Mouse (Mus musculus) kidney, embryonic 15.5 days (tissue): Measurements from ENCODE around the gene Gsg1. TPM values are rescaled to one million over a fixed set of nuclear protein-coding genes. Genes with fewer than 3 reads are reported as not detected.

ENCODE experiments used
- ATAC-seq: fragments of 200-750 bp; cut with Nextera tagmentation; replicated peaks from 2 replicates; pipeline ENCODE4 v1.8.0; 2017; ENCODE audit warnings: moderate TSS enrichment; ENCODE audit not compliant: low FRiP score
- H3K27ac ChIP-seq: fragments of 300-500 bp; sonication (generic); 2 replicates; pipeline ENCODE4 v1.5.1; 2015; ENCODE audit warnings: mild to moderate bottlenecking, inconsistent platforms
- H3K27me3 ChIP-seq: fragments of 300-500 bp; sonication (generic); 2 replicates; pipeline ENCODE4 v1.6.1; 2015; ENCODE audit warnings: inconsistent platforms
- H3K36me3 ChIP-seq: fragments of 300-500 bp; sonication (generic); 2 replicates; pipeline ENCODE4 v1.6.1; 2015; ENCODE audit warnings: inconsistent platforms
- H3K4me1 ChIP-seq: fragments of 300-500 bp; sonication (generic); 2 replicates; pipeline ENCODE4 v1.6.1; 2015; ENCODE audit warnings: inconsistent platforms
- H3K4me2 ChIP-seq: fragments of 300-500 bp; sonication (generic); 2 replicates; pipeline ENCODE4 v1.6.1; 2015; ENCODE audit warnings: moderate library complexity, mild to moderate bottlenecking, inconsistent platforms
- H3K4me3 ChIP-seq: fragments of 300-500 bp; sonication (generic); replicated peaks from 2 replicates; pipeline ENCODE4 v1.5.1; 2015; ENCODE audit warnings: mild to moderate bottlenecking, inconsistent platforms
- H3K9ac ChIP-seq: fragments of 300-500 bp; sonication (generic); 2 replicates; pipeline ENCODE4 v1.6.1; 2015; ENCODE audit warnings: mild to moderate bottlenecking, inconsistent platforms
- H3K9me3 ChIP-seq: fragments of 300-500 bp; sonication (generic); replicated peaks from 2 replicates; pipeline ENCODE4 v1.6.1; 2016; ENCODE audit warnings: inconsistent platforms
- WGBS: fragments of 180-500 bp; shearing (Covaris S2); methylation state at CpG from one replicate; pipeline ENCODE4 v1.1.7; 2015; ENCODE audit warnings: mixed read lengths; 5-methylcytosine and 5-hydroxymethylcytosine counted together
- polyA plus RNA-seq: library from polyadenylated mRNA; unstranded; fragments of >200 nt; fragmentation: Nextera tagmentation; extraction: Ambion mirVana; gene quantifications from 2 replicates; pipeline ENCODE4 v1.2.1, GENCODE M21; 2015

Gene Gsg1
- polyA plus RNA-seq, 1 experiment from 2014 or later: 0.71 TPM

DNA sequence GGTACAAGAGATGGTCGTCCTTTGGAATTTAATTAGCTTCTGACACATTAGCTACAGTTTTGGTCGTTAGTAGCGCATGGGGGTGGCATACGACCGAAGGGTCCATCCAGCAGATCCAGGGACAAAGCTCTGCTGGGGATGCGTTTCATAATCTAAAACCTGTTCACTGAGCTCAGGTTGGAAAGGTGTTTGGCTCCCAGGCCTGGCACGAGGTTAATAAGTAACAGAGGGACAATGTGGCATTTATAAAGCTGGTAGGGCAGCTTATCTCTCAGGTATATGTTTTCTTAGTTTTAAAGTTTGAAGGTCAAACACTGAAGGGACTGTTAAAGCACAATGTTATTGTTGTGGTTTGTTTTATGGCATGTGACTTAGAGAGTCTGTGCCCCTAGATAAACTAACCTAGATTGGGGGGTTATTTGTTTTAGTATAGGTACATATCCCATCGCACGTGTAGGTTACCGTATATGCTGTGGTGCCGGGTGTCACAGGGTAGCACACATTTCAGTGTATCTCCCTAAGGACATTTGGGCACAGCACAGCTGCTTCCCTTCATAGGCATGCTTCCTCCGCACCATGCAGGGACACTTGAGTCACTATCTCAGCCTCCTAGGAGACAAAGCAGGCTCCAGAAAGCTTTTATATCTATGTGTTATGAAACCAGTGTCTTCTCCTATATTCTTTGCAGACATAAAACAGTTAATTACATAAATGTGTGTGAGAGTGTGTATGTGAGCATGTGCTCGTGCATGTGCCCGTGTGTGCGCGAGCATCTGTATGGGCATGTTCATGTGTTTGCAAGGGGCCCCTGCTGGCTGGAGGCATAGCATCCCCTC lies 53.8 kb downstream of the Gsg1 start:
- H3K27me3 ChIP-seq: no peaks in the 10 kb centered on the region
- H3K36me3 ChIP-seq: no peaks in the 10 kb centered on the region
- 70% methylated on average over 16 of the region's 16 CpGs for WGBS
- H3K4me1 ChIP-seq: peaks cover 27% of the 10 kb centered on the region
- no peaks in the 10 kb centered on the region for H3K9me3 ChIP-seq
- peak overlapping the region; percentile 63 for H3K27ac ChIP-seq
- H3K4me3 ChIP-seq: no peak overlapping the region
- H3K4me2 ChIP-seq: peak overlapping the region; percentile 10; the same call in 1 of the 2 replicates
- no peak for ATAC-seq
- no peak overlapping the region for H3K9ac ChIP-seq

DNA sequence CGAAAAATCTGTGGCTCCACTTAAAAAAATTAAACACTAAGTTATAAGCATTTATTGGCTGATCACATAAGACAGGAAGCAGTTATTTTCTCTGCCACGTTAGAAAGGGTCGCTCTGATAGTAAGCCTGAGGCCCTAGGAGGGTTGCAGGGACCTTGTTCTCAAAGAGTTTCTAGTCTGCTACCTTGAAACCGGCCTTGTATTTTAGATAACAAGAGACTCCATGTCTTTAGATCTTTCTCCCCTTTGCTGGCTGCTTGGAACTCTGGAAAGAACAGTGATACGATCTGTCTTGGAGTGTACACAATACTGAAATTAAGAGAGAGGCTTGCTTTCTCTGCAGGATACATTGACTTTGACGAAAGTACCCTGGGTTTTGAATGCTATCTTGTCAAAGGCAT lies 55.4 kb downstream of the Gsg1 start:
- WGBS: 49% methylated on average over 6 of the region's 6 CpGs
- no peaks in the 10 kb centered on the region for H3K36me3 ChIP-seq
- peak overlapping the region; percentile 86 for H3K27ac ChIP-seq
- H3K27me3 ChIP-seq: no peaks in the 10 kb centered on the region
- peak overlapping the region; percentile 85 for H3K9ac ChIP-seq
- no peaks in the 10 kb centered on the region for H3K9me3 ChIP-seq
- no peak for ATAC-seq
- peak overlapping the region; percentile 90 for H3K4me3 ChIP-seq
- peaks cover 29% of the 10 kb centered on the region for H3K4me1 ChIP-seq
- peak overlapping the region; percentile 96 for H3K4me2 ChIP-seq

DNA sequence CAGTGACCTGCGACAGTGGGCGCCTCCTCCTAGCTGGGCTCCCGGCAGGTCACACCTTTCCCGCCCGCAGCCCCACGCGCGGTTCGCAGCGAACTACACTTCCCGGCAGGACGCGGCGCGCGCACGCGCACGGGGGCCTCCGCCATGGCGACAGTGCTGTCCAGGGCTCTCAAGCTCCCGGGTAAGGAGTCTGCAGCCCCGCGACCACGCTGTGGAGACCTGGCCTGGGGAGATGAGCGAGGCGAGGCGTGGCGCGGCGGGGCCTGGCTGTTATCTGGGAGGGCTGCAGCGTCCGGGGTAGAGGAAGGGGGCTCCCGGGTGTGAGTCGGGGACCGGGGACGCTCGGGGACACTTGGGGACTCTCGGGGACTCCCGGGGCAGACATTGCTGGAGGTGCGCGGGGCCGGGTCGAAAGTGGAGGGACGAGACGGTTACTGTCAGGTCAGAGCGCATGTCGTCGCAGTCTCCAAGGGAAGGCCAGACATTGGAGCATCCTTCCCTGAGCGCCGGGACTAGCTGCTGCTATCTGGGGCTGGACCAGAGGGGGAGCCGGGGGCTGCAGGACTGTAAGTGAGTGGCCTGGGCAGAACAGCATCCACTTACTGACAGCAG lies 56.1 kb downstream of the Gsg1 start, which contains the start of the genes Fam234b and Hebp1:
Gene Fam234b (plus strand): TSS at position 57 of the 612 bp plus-strand sequence.
Gene Hebp1 (minus strand): TSS at position 102 of the 612 bp plus-strand sequence.
- WGBS: under 1% methylated on average over 52 of the region's 52 CpGs
- no peaks in the 10 kb centered on the region for H3K9me3 ChIP-seq
- H3K4me3 ChIP-seq: peak within 1 kb of the TSS; percentile 90
- ATAC-seq: peak; percentile 90
- no peaks in the 10 kb centered on the region for H3K27me3 ChIP-seq
- H3K36me3 ChIP-seq: no peaks in the 10 kb centered on the region
- peak within 1 kb of the TSS; percentile 85 for H3K9ac ChIP-seq
- peak within 1 kb of the TSS; percentile 86 for H3K27ac ChIP-seq
- H3K4me1 ChIP-seq: peaks cover 29% of the 10 kb centered on the region
- H3K4me2 ChIP-seq: peak within 1 kb of the TSS; percentile 96

DNA sequence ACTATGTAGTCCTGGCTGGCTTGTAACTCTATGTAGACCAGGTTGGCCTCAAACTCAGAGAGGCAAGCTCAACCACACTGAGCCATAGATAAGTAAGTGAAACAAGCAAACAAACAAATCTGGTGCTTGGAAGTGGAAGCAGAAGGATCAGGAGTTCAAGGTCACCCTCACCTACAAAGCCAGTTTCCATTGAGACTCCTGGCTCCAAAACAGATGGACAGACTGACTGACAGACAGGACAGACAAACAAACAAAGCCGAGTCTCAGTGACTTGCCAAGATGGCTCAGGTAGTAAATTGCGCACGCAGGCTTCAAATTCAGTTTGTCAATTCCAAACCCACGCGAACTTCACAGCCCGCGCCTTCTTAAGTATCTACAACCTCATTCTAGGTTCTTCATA lies 56.7 kb downstream of the Gsg1 start:
- no peaks in the 10 kb centered on the region for H3K27me3 ChIP-seq
- H3K9ac ChIP-seq: peak overlapping the region; percentile 85
- H3K4me2 ChIP-seq: peak overlapping the region; percentile 96
- H3K4me3 ChIP-seq: peak overlapping the region; percentile 90
- H3K4me1 ChIP-seq: peaks cover 29% of the 10 kb centered on the region
- no peaks in the 10 kb centered on the region for H3K36me3 ChIP-seq
- peak overlapping the region; percentile 86 for H3K27ac ChIP-seq
- no peaks in the 10 kb centered on the region for H3K9me3 ChIP-seq
- 22% methylated on average over 7 of the region's 7 CpGs for WGBS
- no peak for ATAC-seq

DNA sequence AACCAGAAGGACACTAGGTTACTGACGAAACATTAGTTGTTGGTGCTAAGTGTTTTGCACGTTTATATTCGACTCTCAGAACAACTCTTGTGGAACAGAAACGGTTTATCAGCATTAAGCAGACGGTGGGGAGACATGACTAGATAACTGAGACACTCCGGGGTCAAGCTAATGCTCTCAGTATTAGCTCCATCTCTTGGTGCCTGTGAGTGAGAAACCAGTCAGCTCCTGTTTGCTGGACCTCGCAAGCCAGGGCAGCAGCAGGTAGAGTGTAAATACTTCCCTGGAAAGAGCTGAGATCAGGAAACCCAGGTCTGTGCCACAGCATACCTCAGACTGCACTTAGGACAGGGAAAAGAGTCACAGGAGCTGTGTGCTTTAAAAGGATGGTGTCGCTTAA lies 57.4 kb downstream of the Gsg1 start:
- Histone ChIP-seq H3K9me3 (no peaks in the 10 kb centered on the region), H3K4me1 (peaks cover 29% of the 10 kb centered on the region), H3K4me3 (no peak overlapping the region), H3K36me3 (no peaks in the 10 kb centered on the region), H3K27me3 (no peaks in the 10 kb centered on the region), H3K27ac (peak overlapping the region; percentile 41; the same call in 1 of the 2 replicates), H3K4me2 (peak overlapping the region; percentile 96; the same call in 1 of the 2 replicates), H3K9ac (no peak overlapping the region)
- WGBS: 63% methylated on average over 8 of the region's 8 CpGs
- ATAC-seq: no peak; the same call in 1 of the 2 replicates

DNA sequence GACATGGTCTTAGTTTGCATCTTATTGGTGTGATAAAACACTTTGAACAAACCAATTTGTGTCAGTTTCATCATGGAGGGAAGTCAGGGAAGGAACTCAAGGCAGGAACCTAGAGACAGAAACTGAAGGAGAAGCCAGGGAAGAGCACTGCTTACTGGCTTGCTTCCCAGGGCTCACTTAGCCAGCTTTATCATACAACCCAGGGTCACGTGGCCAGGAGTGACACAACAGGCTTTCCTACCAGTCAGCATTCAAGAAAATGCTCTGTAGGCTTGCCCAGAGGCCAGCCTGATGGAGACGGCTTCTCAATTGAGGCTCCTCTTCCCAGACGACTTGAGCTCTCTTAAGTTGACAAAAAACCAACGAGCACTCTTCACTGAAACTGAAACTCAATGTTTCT lies 59.2 kb downstream of the Gsg1 start:
- no peak overlapping the region for H3K27ac ChIP-seq
- H3K4me1 ChIP-seq: peaks cover 21% of the 10 kb centered on the region
- no peaks in the 10 kb centered on the region for H3K9me3 ChIP-seq
- no peak for ATAC-seq
- no peak overlapping the region for H3K4me3 ChIP-seq
- H3K27me3 ChIP-seq: no peaks in the 10 kb centered on the region
- no peak overlapping the region for H3K4me2 ChIP-seq
- no peak overlapping the region for H3K9ac ChIP-seq
- 82% methylated on average over 4 of the region's 4 CpGs for WGBS
- no peaks in the 10 kb centered on the region for H3K36me3 ChIP-seq

DNA sequence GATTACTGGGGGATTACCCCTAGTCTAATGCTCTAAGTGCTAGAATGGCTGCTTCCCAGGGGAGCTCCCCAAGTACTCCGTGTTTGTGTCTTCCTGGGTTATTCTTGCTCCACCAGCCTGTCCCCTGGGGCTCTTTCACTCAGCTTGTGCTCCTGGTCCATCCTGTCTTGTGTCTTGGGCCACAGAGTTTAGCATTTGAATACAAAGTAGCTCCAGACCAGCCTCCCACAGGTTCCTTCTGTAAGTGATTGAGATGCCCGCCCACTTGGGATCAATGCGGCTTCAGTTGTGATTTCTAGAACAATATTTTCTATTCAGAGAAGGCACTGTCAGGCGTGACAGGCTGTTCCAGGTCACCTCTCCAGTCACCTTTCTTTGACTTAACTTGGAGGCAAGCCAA lies 60.4 kb downstream of the Gsg1 start:
- Histone ChIP-seq H3K4me2 (no peak overlapping the region), H3K27ac (no peak overlapping the region)

DNA sequence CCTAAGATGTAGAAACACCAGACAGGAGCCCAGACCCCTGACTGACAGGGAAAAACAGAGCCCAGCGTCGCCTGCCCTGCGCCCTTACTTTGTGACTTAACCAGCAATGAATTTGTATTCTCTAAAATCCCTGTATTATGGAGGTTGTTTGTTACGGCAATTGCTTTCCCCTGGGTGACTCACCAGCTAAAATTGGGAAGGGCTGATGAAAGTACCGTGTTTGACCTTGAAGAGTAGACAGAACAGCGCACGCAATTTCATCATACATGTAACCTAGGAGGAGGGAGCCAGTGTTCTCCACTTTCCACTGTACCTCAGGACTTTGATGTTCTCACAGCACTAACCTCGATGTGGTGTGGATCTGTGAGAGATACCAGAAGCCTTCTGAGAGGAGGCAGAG lies 61.2 kb downstream of the Gsg1 start:
- ATAC-seq: no peak
- peaks cover 13% of the 10 kb centered on the region for H3K4me1 ChIP-seq
- WGBS: 83% methylated on average over 8 of the region's 8 CpGs

More for the DNA sequence above, 60.4 kb downstream of the Gsg1 start:
- no peaks in the 10 kb centered on the region for H3K27me3 ChIP-seq
- ATAC-seq: no peak
- no peak overlapping the region for H3K4me3 ChIP-seq
- WGBS: 31% methylated on average over 4 of the region's 4 CpGs
- H3K36me3 ChIP-seq: no peaks in the 10 kb centered on the region
- peaks cover 17% of the 10 kb centered on the region for H3K4me1 ChIP-seq
- no peaks in the 10 kb centered on the region for H3K9me3 ChIP-seq
- no peak overlapping the region for H3K9ac ChIP-seq

DNA sequence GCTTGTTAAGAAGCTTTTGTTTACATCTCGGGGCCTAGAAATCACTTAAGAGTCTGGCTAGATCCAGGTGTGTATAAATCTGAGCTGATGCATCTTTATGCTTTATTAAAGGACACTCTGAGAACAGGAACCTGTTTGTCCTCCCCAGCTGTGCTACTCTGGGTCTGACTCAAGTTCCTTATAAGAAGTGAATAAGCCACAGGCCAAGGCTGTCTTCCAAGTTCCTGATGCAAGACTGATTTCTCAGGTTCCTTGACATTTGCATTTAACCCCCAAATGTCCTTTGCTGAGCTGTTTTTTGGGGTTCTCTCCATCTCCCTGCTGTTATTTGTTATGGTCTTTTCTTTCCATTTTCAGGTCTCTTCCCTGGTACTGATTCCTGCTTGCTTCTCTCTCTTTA lies 62.2 kb downstream of the Gsg1 start:
- H3K4me1 ChIP-seq: peaks cover 12% of the 10 kb centered on the region; the same call in 1 of the 2 replicates
- no peak overlapping the region for H3K4me2 ChIP-seq
- no peak for ATAC-seq
- H3K4me3 ChIP-seq: no peak overlapping the region
- H3K36me3 ChIP-seq: no peaks in the 10 kb centered on the region
- no peaks in the 10 kb centered on the region for H3K27me3 ChIP-seq
- 81% methylated on average over 1 of the region's 1 CpGs for WGBS
- H3K9ac ChIP-seq: no peak overlapping the region
- no peaks in the 10 kb centered on the region for H3K9me3 ChIP-seq
- H3K27ac ChIP-seq: no peak overlapping the region

More for the DNA sequence above, 61.2 kb downstream of the Gsg1 start:
- Histone ChIP-seq H3K4me2 (no peak overlapping the region), H3K36me3 (no peaks in the 10 kb centered on the region), H3K27me3 (no peaks in the 10 kb centered on the region), H3K27ac (no peak overlapping the region), H3K9ac (no peak overlapping the region), H3K9me3 (no peaks in the 10 kb centered on the region), H3K4me3 (no peak overlapping the region)

DNA sequence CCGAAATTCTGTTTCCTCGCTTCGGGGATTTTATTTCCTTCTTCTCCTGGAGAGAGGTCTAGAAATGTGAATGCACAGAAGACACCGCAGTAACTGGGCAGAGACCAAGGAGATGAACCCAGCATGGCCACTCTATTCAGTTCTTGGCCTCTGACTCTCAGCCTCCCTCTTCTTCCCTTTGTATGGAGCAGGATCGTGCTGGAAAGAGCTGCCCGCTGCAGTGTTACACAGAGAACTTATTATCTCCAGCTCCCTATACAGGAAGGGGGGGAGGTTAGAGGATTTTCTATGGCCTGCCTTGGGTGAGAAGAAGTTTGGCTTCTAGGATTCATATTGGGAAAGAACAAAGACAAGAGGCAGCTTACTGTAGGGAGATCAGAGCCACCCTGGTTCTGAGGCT lies 64.0 kb downstream of the Gsg1 start:
- H3K9me3 ChIP-seq: no peaks in the 10 kb centered on the region
- 61% methylated on average over 6 of the region's 6 CpGs for WGBS
- peaks cover 10% of the 10 kb centered on the region; the same call in 1 of the 2 replicates for H3K4me1 ChIP-seq
- no peaks in the 10 kb centered on the region for H3K36me3 ChIP-seq
- no peak overlapping the region for H3K4me3 ChIP-seq
- H3K27ac ChIP-seq: no peak overlapping the region
- H3K4me2 ChIP-seq: no peak overlapping the region
- no peaks in the 10 kb centered on the region for H3K27me3 ChIP-seq
- H3K9ac ChIP-seq: no peak overlapping the region
- ATAC-seq: no peak

DNA sequence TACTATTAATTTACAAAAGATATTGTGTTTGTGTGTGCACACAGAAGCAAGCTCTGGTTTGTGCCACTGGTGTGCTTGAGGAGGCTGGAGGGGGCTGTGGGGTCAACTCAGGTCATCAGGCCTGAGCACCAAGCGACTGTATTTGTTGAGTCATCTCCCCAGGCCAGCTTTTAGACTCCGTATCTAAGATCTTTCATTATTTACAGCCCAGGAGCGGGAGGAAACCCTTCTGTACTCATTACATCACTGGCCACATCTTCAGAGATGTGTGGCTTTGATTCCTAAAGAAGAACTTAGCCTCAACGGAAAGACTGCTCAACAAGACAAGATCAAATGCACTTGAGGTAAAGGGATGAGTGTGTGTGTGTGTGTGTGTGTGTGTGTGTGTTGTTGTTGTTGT lies 65.5 kb downstream of the Gsg1 start:
- no peaks in the 10 kb centered on the region for H3K27me3 ChIP-seq
- H3K27ac ChIP-seq: no peak overlapping the region
- H3K9ac ChIP-seq: no peak overlapping the region
- H3K4me1 ChIP-seq: peaks cover 12% of the 10 kb centered on the region
- WGBS: 40% methylated on average over 4 of the region's 4 CpGs
- no peaks in the 10 kb centered on the region for H3K36me3 ChIP-seq
- no peak overlapping the region for H3K4me2 ChIP-seq
- no peak overlapping the region for H3K4me3 ChIP-seq
- no peaks in the 10 kb centered on the region for H3K9me3 ChIP-seq
- no peak for ATAC-seq
